Comparison of ENCODE assay signal across 12 mouse cellular contexts in the genomic region with DNA sequence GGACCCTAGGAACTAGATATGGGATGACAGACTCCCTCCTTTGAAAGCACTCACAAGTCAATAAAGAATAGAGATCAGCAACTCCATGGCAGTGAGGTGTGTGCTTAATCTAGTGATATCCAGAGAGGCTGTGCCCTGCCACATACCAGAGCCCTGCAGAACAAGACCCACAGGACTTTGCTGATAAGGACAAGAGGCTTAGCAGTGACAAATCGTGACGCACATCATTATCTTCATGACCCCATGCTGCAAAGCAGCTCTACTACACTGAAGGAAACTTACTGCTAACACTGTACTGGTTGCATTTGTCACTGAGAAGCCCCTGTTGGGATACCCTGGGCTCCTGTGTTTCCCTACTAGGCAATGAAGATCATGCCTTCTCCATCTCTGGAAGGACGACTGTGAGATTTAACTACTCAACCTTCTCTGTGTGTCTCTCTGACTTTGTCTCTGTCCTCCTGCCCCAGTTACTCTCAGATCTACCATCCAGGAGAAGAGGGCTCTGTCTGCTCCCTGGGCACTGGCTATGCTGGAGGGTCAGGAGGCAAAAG. TPM values are rescaled to one million over a fixed set of nuclear protein-coding genes. Genes with fewer than 3 reads are reported as not detected.
DNase-seq lines count a peak whose midpoint lies in the region; ATAC-seq and TF ChIP-seq lines count a peak whose summit lies in the region.
"Had no signal": no experiment of that assay in that cellular context is flagged by ENCODE, and none has a peak within 500 bp of the region (broad histone marks: within the 10 kb centered on the region; RNA-seq: fewer than 3 reads in every experiment).

No protein-coding gene starts in this region.

- H3K9ac ChIP-seq in heart, embryonic 15.5 days, result no peak overlapping the region
- no peak overlapping the region for H3K9ac ChIP-seq in liver, postnatal 0 days (replicated peaks)
- H3K9ac ChIP-seq in hindbrain, postnatal 0 days (replicated peaks; ENCODE audit: low read length), result no peak overlapping the region
- H3K9ac ChIP-seq in kidney, embryonic 14.5 days (ENCODE audit: low read depth, low read length), result no peak overlapping the region
- no peak overlapping the region for H3K9ac ChIP-seq in midbrain, embryonic 11.5 days (ENCODE audit: low read length)

- no peak for TF ChIP-seq CTCF in liver, postnatal 0 days (IDR thresholded peaks at IDR 0.05; ENCODE audit: low read depth)
- TF ChIP-seq CTCF in hindbrain, postnatal 0 days (IDR thresholded peaks at IDR 0.05; ENCODE audit: low read depth), result no peak

- H3K4me2 ChIP-seq in heart, embryonic 15.5 days, result peak overlapping the region; percentile 46
- H3K4me2 ChIP-seq in liver, postnatal 0 days (ENCODE audit: low read depth, low read length), result no peak overlapping the region
- H3K4me2 ChIP-seq in hindbrain, postnatal 0 days (ENCODE audit: low read depth, low read length), result no peak overlapping the region
- H3K4me2 ChIP-seq in kidney, embryonic 14.5 days (replicated peaks; ENCODE audit: low read depth, low read length), result no peak overlapping the region
- H3K4me2 ChIP-seq in midbrain, embryonic 11.5 days, result no peak overlapping the region

- no peak overlapping the region for H3K4me3 ChIP-seq in heart, embryonic 15.5 days
- H3K4me3 ChIP-seq in liver, postnatal 0 days (ENCODE audit: low read depth, low read length), result no peak overlapping the region
- H3K4me3 ChIP-seq in hindbrain, postnatal 0 days (ENCODE audit: low read length), result no peak overlapping the region
- no peak overlapping the region for H3K4me3 ChIP-seq in kidney, embryonic 14.5 days (ENCODE audit: low read length)
- H3K4me3 ChIP-seq in midbrain, embryonic 11.5 days (ENCODE audit: low read depth, low read length), result no peak overlapping the region
- H3K4me3 ChIP-seq: layer of hippocampus, adult 2 months had no signal

- TF ChIP-seq EP300 in liver, postnatal 0 days (IDR thresholded peaks at IDR 0.05; ENCODE audit: low read depth), result peak; percentile 63

- H3K36me3 ChIP-seq in heart, embryonic 15.5 days, result no peaks in the 10 kb centered on the region
- H3K36me3 ChIP-seq in liver, postnatal 0 days (replicated peaks; ENCODE audit: insufficient read depth, low read length), result no peaks in the 10 kb centered on the region
- no peaks in the 10 kb centered on the region for H3K36me3 ChIP-seq in hindbrain, postnatal 0 days (ENCODE audit: insufficient read depth, low read length)
- H3K36me3 ChIP-seq in kidney, embryonic 14.5 days (ENCODE audit: control insufficient read depth, insufficient read depth, low read length), result no peaks in the 10 kb centered on the region
- no peaks in the 10 kb centered on the region for H3K36me3 ChIP-seq in midbrain, embryonic 11.5 days (ENCODE audit: control insufficient read depth, insufficient read depth, low read length)

- 35% methylated on average over 3 of the region's 3 CpGs for WGBS in heart, embryonic 15.5 days
- WGBS in liver, postnatal 0 days (ENCODE audit: insufficient replicate concordance), result 44% methylated on average over 3 of the region's 3 CpGs
- WGBS in hindbrain, postnatal 0 days, result 83% methylated on average over 3 of the region's 3 CpGs
- WGBS in kidney, embryonic 14.5 days, result 90% methylated on average over 3 of the region's 3 CpGs
- WGBS in midbrain, embryonic 11.5 days, result 77% methylated on average over 3 of the region's 3 CpGs

- peaks cover 63% of the 10 kb centered on the region for H3K4me1 ChIP-seq in heart, embryonic 15.5 days (replicated peaks)
- H3K4me1 ChIP-seq in liver, postnatal 0 days (ENCODE audit: insufficient read depth), result 0 out of 2 replicates have a peak, but pooled peaks cover 4% of the 10 kb centered on the region
- no peaks in the 10 kb centered on the region for H3K4me1 ChIP-seq in hindbrain, postnatal 0 days (ENCODE audit: insufficient read depth, low read length)
- H3K4me1 ChIP-seq in kidney, embryonic 14.5 days (ENCODE audit: control insufficient read depth, insufficient read depth, low read length), result no peaks in the 10 kb centered on the region
- no peaks in the 10 kb centered on the region; the same call in 1 of the 2 replicates for H3K4me1 ChIP-seq in midbrain, embryonic 11.5 days (ENCODE audit: control insufficient read depth, insufficient read depth, low read length)

- H3K27me3 ChIP-seq in heart, embryonic 15.5 days, result no peaks in the 10 kb centered on the region
- no peaks in the 10 kb centered on the region for H3K27me3 ChIP-seq in liver, postnatal 0 days (ENCODE audit: insufficient read depth, low read length)
- no peaks in the 10 kb centered on the region for H3K27me3 ChIP-seq in hindbrain, postnatal 0 days (ENCODE audit: insufficient read depth, low read length)
- H3K27me3 ChIP-seq in kidney, embryonic 14.5 days (ENCODE audit: control insufficient read depth, insufficient read depth, low read length), result no peaks in the 10 kb centered on the region
- no peaks in the 10 kb centered on the region for H3K27me3 ChIP-seq in midbrain, embryonic 11.5 days (ENCODE audit: control insufficient read depth, insufficient read depth, low read length)

- peak overlapping the region; percentile 95 for H3K27ac ChIP-seq in heart, embryonic 15.5 days
- no peak overlapping the region for H3K27ac ChIP-seq in liver, postnatal 0 days (ENCODE audit: low read depth)
- H3K27ac ChIP-seq in hindbrain, postnatal 0 days, result no peak overlapping the region
- no peak overlapping the region for H3K27ac ChIP-seq in kidney, embryonic 14.5 days (ENCODE audit: low read depth, low read length)
- no peak overlapping the region for H3K27ac ChIP-seq in midbrain, embryonic 11.5 days (ENCODE audit: low read depth, low read length)
- H3K27ac ChIP-seq: layer of hippocampus, adult 2 months had no signal

- peak; percentile 37; the same call in 1 of the 2 replicates for ATAC-seq in heart, embryonic 15.5 days (replicated peaks; ENCODE audit: insufficient number of reproducible peaks, insufficient read depth, low FRiP score, low read depth)
- ATAC-seq in liver, postnatal 0 days, result peak; percentile 85
- no peak for ATAC-seq in hindbrain, postnatal 0 days
- ATAC-seq in kidney, embryonic 14.5 days (ENCODE audit: low FRiP score, low TSS enrichment), result no peak
- no peak for ATAC-seq in midbrain, embryonic 11.5 days (ENCODE audit: low FRiP score)
- ATAC-seq: intestine, embryonic 16.5 days had no signal

- DNase-seq in adrenal gland, postnatal 10 days, result peak; percentile 23
- DNase-seq in c-Kit-negative CD71-positive TER-119-positive erythroid progenitor cells, embryonic 14.5 days (ENCODE audit: low read depth, low spot score), result peak; percentile 5
- no peak for DNase-seq in liver, postnatal 0 days
- DNase-seq in hindbrain, postnatal 0 days (ENCODE audit: low spot score), result no peak
- DNase-seq in midbrain, embryonic 11.5 days (ENCODE audit: low spot score, missing footprints), result no peak
- DNase-seq: lung, postnatal 10 days; right cerebral cortex, postnatal 25 days had no signal

- no peaks in the 10 kb centered on the region for H3K9me3 ChIP-seq in heart, embryonic 15.5 days (replicated peaks)
- H3K9me3 ChIP-seq in liver, postnatal 0 days (ENCODE audit: low read length), result no peaks in the 10 kb centered on the region
- no peaks in the 10 kb centered on the region for H3K9me3 ChIP-seq in hindbrain, postnatal 0 days (ENCODE audit: low read length)
- no peaks in the 10 kb centered on the region for H3K9me3 ChIP-seq in kidney, embryonic 14.5 days (ENCODE audit: control insufficient read depth, low read length)
- no peaks in the 10 kb centered on the region for H3K9me3 ChIP-seq in midbrain, embryonic 11.5 days (ENCODE audit: control insufficient read depth, low read length)

RNA-seq across cellular contexts. Expression of a gene that starts 25.5 kb away (rescaled TPM):
- 10 to 100 TPM in 1 of 2 experiments, 1 to 10 TPM in 1; 7.9 to 13.5 TPM for total RNA-seq in adrenal gland, postnatal 10 days (2021)
- polyA plus RNA-seq in heart, embryonic 15.5 days (2015; fragmentation: Nextera tagmentation; extraction: Ambion mirVana), result 27.3 and 30.0 TPM in 2 replicates
- polyA plus RNA-seq in liver, postnatal 0 days (2015; fragmentation: Nextera tagmentation; extraction: Ambion mirVana), result 0.12 and 0.16 TPM in 2 replicates
- 22.3 and 29.8 TPM in 2 replicates for total RNA-seq in hindbrain, postnatal 0 days (2014; rRNA removed)
- 3.8 and 4.7 TPM in 2 replicates for polyA plus RNA-seq in hindbrain, postnatal 0 days (2015; fragmentation: Nextera tagmentation; extraction: Ambion mirVana)
- 0.27 and 0.32 TPM in 2 replicates for polyA plus RNA-seq in kidney, embryonic 14.5 days (2014; fragmentation: Nextera tagmentation; extraction: Ambion mirVana)
- polyA plus RNA-seq in midbrain, embryonic 11.5 days (2014; fragmentation: Nextera tagmentation; extraction: Ambion mirVana), result 0.25 and 0.34 TPM in 2 replicates
- total RNA-seq: hematopoietic stem cell, adult 5-6 weeks had no signal

Comparison
In these comparisons a context has a peak if more than half of its experiments do, and no peak if none do; other contexts are left out.
1. DNase-seq: peak in adrenal gland, postnatal 10 days (single experiment) and c-Kit-negative CD71-positive TER-119-positive erythroid progenitor cells, embryonic 14.5 days (single experiment); none in liver, postnatal 0 days (single experiment), hindbrain, postnatal 0 days (single experiment) and midbrain, embryonic 11.5 days (single experiment).
2. ATAC-seq: peak in heart, embryonic 15.5 days (single experiment) and liver, postnatal 0 days (single experiment); none in hindbrain, postnatal 0 days (single experiment), kidney, embryonic 14.5 days (single experiment) and midbrain, embryonic 11.5 days (single experiment).